In the genomic region with DNA sequence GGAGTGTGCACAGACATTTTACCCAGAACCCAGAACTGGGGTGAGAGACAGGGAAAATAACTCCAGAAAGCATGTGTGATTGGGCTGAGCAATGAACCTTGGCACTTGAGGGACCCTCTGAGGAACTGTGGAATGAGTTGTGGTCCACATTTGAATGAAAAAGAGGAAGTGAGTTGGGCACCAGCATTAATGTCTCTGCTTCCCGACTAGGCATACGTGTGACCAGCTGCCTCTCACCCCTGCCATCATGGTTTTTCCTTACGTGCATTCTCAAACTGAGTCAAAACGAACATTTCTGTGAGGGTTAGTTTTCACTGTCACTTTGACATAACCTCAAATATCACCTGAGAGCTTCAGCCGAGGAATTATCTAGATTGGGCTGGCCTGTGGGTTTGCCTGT, we compare ENCODE assay signal across 20 mouse cellular contexts.
DNase-seq lines count a peak whose midpoint lies in the region; ATAC-seq and TF ChIP-seq lines count a peak whose summit lies in the region.
"Had no signal": no experiment of that assay in that cellular context is flagged by ENCODE, and none has a peak within 500 bp of the region (broad histone marks: within the 10 kb centered on the region; RNA-seq: fewer than 3 reads in every experiment).

No protein-coding gene starts in this region.

- no peak overlapping the region for H3K9ac ChIP-seq in liver, postnatal 0 days (replicated peaks)
- H3K9ac ChIP-seq in liver, embryonic 11.5 days (ENCODE audit: low read depth, low read length): no peak overlapping the region
- H3K9ac ChIP-seq: heart, embryonic 15.5 days; hindbrain, embryonic 14.5 days; intestine, embryonic 15.5 days had no signal

- no peak overlapping the region for H3K4me2 ChIP-seq in liver, postnatal 0 days (ENCODE audit: low read depth, low read length)
- H3K4me2 ChIP-seq in liver, embryonic 11.5 days: no peak overlapping the region
- H3K4me2 ChIP-seq: heart, embryonic 11.5 days; heart, embryonic 15.5 days; hindbrain, embryonic 14.5 days; intestine, embryonic 15.5 days had no signal

- TF ChIP-seq EP300 in liver, postnatal 0 days (IDR thresholded peaks at IDR 0.05; ENCODE audit: low read depth): no peak

- H3K27me3 ChIP-seq in liver, postnatal 0 days (ENCODE audit: insufficient read depth, low read length): no peaks in the 10 kb centered on the region
- no peaks in the 10 kb centered on the region for H3K27me3 ChIP-seq in liver, embryonic 11.5 days (replicated peaks; ENCODE audit: control insufficient read depth, insufficient read depth, low read length)
- H3K27me3 ChIP-seq in forebrain, embryonic 10.5 days (ENCODE audit: poor library complexity, severe bottlenecking): no peaks in the 10 kb centered on the region
- H3K27me3 ChIP-seq: heart, embryonic 15.5 days; intestine, embryonic 15.5 days had no signal

- H3K27ac ChIP-seq in liver, postnatal 0 days (ENCODE audit: low read depth): no peak overlapping the region
- no peak overlapping the region for H3K27ac ChIP-seq in liver, embryonic 11.5 days (ENCODE audit: low read depth, low read length)
- no peak overlapping the region for H3K27ac ChIP-seq in forebrain, embryonic 10.5 days
- H3K27ac ChIP-seq: heart, adult 2 months; heart, embryonic 15.5 days; hindbrain, embryonic 14.5 days; intestine, embryonic 15.5 days had no signal

- WGBS in liver, postnatal 0 days (ENCODE audit: insufficient replicate concordance): 30% methylated on average over 5 of the region's 5 CpGs
- 55% methylated on average over 5 of the region's 5 CpGs for WGBS in liver, embryonic 11.5 days
- 91% methylated on average over 5 of the region's 5 CpGs for WGBS in forebrain, embryonic 10.5 days

- H3K4me3 ChIP-seq in liver, postnatal 0 days (ENCODE audit: low read depth, low read length): no peak overlapping the region
- H3K4me3 ChIP-seq in liver, embryonic 11.5 days (ENCODE audit: low read depth, low read length): no peak overlapping the region
- no peak overlapping the region for H3K4me3 ChIP-seq in forebrain, embryonic 10.5 days
- H3K4me3 ChIP-seq: heart, adult 2 months; heart, embryonic 15.5 days; hindbrain, embryonic 10.5 days; intestine, embryonic 15.5 days had no signal

- no peak for DNase-seq in liver, postnatal 0 days
- no peak for DNase-seq in liver, embryonic 11.5 days (ENCODE audit: low spot score)
- DNase-seq in B cell, adult 2 months: peak; percentile 35 to 45
- DNase-seq in forebrain, embryonic 10.5 days (ENCODE audit: extremely low spot score, low spot score): no peak
- no peak for DNase-seq in adipocyte (ENCODE audit: low spot score)
- no peak for DNase-seq in embryo, embryonic 10.5 days (ENCODE audit: low spot score)
- DNase-seq: adrenal gland, postnatal 14 days; cerebellum, adult 8-10 months; cerebellum, postnatal 14 days; gastrocnemius, postnatal 10 days; heart, adult 2 months; heart, postnatal 14 days had no signal

- no peaks in the 10 kb centered on the region for H3K9me3 ChIP-seq in liver, postnatal 0 days (ENCODE audit: low read length)
- no peaks in the 10 kb centered on the region for H3K9me3 ChIP-seq in liver, embryonic 11.5 days (ENCODE audit: control insufficient read depth, low read length)
- H3K9me3 ChIP-seq in forebrain, embryonic 10.5 days: no peaks in the 10 kb centered on the region
- H3K9me3 ChIP-seq: heart, embryonic 15.5 days; hindbrain, embryonic 10.5 days; intestine, embryonic 15.5 days had no signal

- no peaks in the 10 kb centered on the region for H3K4me1 ChIP-seq in liver, postnatal 0 days (ENCODE audit: insufficient read depth)
- no peaks in the 10 kb centered on the region for H3K4me1 ChIP-seq in liver, embryonic 11.5 days (replicated peaks; ENCODE audit: control insufficient read depth, insufficient read depth, low read length)
- H3K4me1 ChIP-seq in forebrain, embryonic 10.5 days: peaks cover 21% of the 10 kb centered on the region

- no peak for TF ChIP-seq CTCF in liver, postnatal 0 days (IDR thresholded peaks at IDR 0.05; ENCODE audit: low read depth)

- H3K36me3 ChIP-seq in liver, postnatal 0 days (replicated peaks; ENCODE audit: insufficient read depth, low read length): no peaks in the 10 kb centered on the region
- H3K36me3 ChIP-seq in liver, embryonic 11.5 days (ENCODE audit: control insufficient read depth, insufficient read depth, low read length): no peaks in the 10 kb centered on the region
- H3K36me3 ChIP-seq in forebrain, embryonic 10.5 days (replicated peaks): no peaks in the 10 kb centered on the region
- H3K36me3 ChIP-seq: heart, embryonic 15.5 days; hindbrain, embryonic 10.5 days; intestine, embryonic 15.5 days had no signal

- peak; percentile 44; the same call in 1 of the 2 replicates for ATAC-seq in liver, postnatal 0 days
- no peak for ATAC-seq in liver, embryonic 11.5 days (replicated peaks; ENCODE audit: low FRiP score)
- peak; percentile 92 for ATAC-seq in granulocyte monocyte progenitor cell, adult 5-6 weeks (replicated peaks; ENCODE audit: poor library complexity, severe bottlenecking)
- ATAC-seq in monocyte, adult 5-6 weeks (replicated peaks; ENCODE audit: insufficient number of reproducible peaks, low FRiP score, low TSS enrichment, poor library complexity, severe bottlenecking): peak; percentile 27; the same call in 1 of the 2 replicates
- ATAC-seq: forebrain, embryonic 14.5 days; intestine, embryonic 15.5 days had no signal

Comparison
In these comparisons a context has a peak if more than half of its experiments do, and no peak if none do; other contexts are left out.
1. DNase-seq: peak in B cell, adult 2 months (2 of 2); none in liver, postnatal 0 days (single experiment), liver, embryonic 11.5 days (single experiment), forebrain, embryonic 10.5 days (single experiment), adipocyte (single experiment) and embryo, embryonic 10.5 days (single experiment).